Mouse (Mus musculus) MEL-GATA-1-ER (cell line): Measurements from ENCODE around the gene Map1s.

Experiments used
- DNase-seq: peaks from one replicate; pipeline ENCODE4 v3.0.0-alpha.2; 2012; ENCODE audit warnings: low read depth; ENCODE audit errors: extremely low read depth

The Map1s gene

GRCm38 (mm10) chr8:70937200-70937599, 31.5 kb downstream of the Map1s start:
- DNase-seq, result no peak

- DNase-seq, result no peak
Observed at GRCm38 (mm10) chr8:70941478-70941877, 35.7 kb downstream of the Map1s start.

DNA sequence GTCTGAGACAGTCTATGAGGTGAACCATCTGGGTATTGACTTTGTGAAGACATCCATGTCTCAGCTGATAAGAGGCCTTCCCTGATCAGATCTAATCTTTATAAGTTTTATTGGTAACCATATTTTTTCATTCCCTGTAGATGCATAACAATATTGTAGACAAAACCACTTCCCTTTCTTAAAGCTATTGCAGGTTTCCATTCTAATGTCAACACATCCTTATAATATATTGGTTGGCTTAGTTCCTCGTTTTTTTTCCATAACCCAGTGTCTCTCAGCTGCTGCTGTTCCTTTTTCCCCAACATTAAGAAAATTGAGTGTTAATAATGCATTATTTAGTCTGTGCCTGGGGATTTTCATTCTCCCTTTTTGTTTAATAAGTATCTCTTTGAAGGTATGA, 37.5 kb downstream of the Map1s start:
- DNase-seq, result no peak

DNA sequence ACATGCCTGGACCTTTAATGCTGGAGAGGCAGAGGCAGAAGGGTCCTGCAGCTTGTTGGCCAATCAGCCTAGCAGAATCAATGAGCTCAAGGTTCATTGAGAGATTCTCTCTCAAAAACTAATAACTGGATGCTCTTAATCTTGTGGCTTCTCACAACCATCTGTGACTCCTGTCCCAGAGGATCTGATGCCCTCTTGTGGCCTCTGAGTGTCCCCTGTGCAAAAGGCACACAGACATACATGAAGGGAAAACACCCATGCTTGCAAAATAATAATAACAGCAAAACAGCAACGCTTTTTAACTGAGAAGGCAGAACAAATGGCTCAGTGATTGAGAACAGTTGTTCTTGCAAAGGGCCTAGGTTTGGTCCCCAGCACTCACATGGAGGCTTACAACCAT, 44.1 kb downstream of the Map1s start:
- no peak for DNase-seq

- DNase-seq, result no peak
Observed at GRCm38 (mm10) chr8:70960703-70961472, 55.2 kb downstream of the Map1s start.

- DNase-seq, result no peak
Observed at GRCm38 (mm10) chr8:70964159-70964558, 58.4 kb downstream of the Map1s start.

- DNase-seq, result no peak
Observed at GRCm38 (mm10) chr8:70964861-70965260, 59.1 kb downstream of the Map1s start.
